Mouse (Mus musculus) ovary, adult 10 weeks (tissue): ENCODE data around the gene Wdr49. TPM values are rescaled to one million over a fixed set of nuclear protein-coding genes. Genes with fewer than 3 reads are reported as not detected.

Experiments used
- polyA plus RNA-seq: library from polyadenylated mRNA; stranded (reverse); fragments of 350-450 nt; fragmentation: Illumina TruSeq; extraction: RNeasy Lipid Tissue Mini Kit (QIAGEN cat#74804); gene quantifications from one replicate; pipeline ENCODE4 v1.2.3, GENCODE M21; 2014

Gene Wdr49
- polyA plus RNA-seq: 1.3 TPM

DNA sequence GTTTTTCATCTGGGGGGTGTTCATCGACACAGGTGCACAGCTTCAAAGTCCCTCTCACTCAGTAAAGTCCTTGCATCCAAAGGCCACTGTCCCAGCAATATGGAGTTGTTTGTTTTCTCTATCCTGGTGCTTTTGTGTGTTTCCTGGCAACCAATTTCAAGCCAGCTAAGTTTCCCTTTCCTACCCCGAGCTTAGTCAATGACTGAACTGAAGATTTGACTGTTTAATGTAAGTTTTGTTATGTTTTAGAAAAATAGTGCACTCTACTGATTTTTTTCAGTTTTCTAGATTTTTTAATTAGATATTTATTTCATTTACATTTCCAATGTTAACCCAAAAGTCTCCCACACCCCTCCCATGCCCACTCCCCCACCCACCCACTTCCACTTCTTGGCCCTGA, at the start of gene Wdr49:
Wdr49 (minus strand) TSS at position 101 of the 400 bp plus-strand sequence.

DNA sequence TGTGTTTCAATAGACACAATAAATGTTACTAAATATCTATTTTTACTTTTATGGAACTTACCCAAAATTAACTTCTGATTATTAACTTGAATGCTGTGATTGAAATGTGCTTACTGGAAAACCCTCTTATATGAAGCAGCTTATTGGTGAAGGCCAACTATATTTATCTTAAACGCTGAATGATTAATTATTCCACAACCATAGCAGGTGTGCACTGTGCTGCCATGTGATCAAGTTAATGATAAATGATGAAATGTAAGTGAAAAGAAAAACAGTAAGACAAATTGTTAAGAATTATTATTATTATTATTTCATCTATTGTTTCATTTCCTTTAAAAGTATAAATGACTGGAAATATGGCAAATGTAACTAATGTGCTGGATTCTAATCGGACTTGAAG, 212.0 kb downstream of the Wdr49 start, which contains the start of gene Serpini2:
Serpini2 (minus strand) TSS at position 101 of the 400 bp plus-strand sequence.

Other genes starting within 250 kb of the Wdr49 start
- gene Serpini2, start 212.1 kb downstream of the Wdr49 start, polyA plus RNA-seq: not detected
- gene Pdcd10, start 74.7 kb upstream of the Wdr49 start, polyA plus RNA-seq: 219 TPM
- 13.9 TPM for gene Serpini1, start 75.4 kb upstream of the Wdr49 start, polyA plus RNA-seq